Mouse (Mus musculus) G1E-ER4 (cell line): ENCODE data around the gene Gm15262. TPM values are rescaled to one million over a fixed set of nuclear protein-coding genes. Genes with fewer than 3 reads are reported as not detected.
"Not testable (repeated sequence)": the region's sequence is repeated elsewhere in the genome, so short reads cannot be mapped to it uniquely, and the experiment has no call there.

Source experiments
- GATA1 ChIP-seq: IDR thresholded peaks from one replicate; pipeline ENCODE4 v1.8.0; 2012; ENCODE audit warnings: low read length, inconsistent platforms
- polyA plus RNA-seq: library from polyadenylated mRNA; stranded (reverse); fragments of >175 nt; gene quantifications from 2 replicates; pipeline ENCODE4 v1.2.3, GENCODE M21; 2012

Gm15262 gene
- polyA plus RNA-seq = not detected in 2 replicates

DNA sequence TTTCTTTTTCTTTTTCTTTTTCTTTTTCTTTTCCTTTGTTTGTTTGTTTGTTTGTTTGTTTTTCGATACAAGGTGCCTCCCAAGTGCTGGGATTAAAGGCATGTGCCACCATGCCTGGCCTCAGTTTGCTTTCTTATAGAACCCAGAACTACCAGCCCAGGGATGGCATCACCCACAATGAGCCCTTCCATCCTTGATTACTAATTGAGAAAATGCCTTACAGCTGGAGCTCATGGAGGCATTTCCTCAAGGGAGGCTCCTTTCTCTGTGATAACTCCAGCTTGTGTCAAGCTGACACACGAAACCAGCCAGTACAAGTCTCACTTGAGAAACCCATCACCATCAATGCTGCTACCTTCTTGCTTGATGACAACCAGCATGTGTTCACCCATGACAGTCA lies at the start of gene Gm15262:
Gene Gm15262, plus strand, starts transcription at position 301 of the 400 bp plus-strand sequence.
- TF ChIP-seq GATA1 = not testable (repeated sequence)

DNA sequence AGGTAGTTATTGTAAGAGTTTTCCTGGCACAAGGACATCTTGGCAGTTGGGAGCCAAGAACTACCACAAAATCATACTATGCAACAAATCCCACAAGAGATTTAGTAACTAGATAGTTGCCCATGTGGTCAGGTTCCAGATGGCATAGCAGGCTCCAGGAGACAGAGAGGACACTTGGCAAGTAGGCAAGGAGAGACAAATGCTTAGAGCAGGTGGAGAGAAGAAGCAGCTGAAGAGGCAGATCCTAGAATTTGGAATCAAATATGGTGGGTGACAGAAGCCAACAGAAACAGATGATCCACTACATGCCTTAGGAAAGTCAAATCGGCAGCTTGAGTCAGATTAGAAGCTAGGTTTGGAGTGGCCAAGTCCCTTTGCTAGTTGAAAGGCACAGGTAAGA lies 20.9 kb downstream of the Gm15262 start:
- no peak for TF ChIP-seq GATA1

DNA sequence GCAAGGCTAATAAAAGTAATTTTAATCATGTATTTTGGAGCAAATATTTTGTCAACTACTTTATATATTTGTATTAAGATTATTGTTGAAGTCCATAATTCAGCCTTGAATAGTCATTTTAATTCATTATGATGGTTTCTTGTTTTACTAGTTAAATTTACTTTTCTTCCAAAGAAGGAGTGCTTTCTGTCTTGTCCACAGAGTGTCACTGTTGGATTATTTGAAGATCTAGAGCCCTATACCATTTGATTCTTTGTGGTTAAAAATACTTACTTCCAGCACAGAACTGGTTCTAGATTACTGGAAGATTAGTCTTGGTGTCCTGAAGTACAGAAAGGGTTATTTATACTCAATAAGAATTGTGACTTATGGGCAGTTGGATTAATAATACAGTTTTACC lies 29.2 kb downstream of the Gm15262 start:
- TF ChIP-seq GATA1 = no peak

DNA sequence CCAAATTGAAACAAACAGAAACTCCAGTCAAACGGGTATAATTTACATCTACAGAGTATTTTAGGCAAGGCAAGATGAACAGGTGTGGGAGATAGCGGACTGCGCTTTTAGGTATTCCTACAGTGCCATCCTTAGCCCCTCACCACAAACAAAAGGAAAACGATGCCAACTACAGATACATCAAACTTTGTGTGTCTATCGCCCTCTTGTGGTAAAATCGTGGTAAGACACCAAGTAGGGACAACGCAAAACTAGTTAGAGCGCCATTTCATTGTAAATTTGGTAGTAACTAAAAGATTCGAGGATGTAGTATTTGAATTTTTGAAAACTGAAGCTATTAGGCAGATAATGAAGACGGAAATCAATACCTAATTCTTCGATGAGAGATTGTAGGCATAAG lies 83.7 kb downstream of the Gm15262 start:
- no peak for TF ChIP-seq GATA1

DNA sequence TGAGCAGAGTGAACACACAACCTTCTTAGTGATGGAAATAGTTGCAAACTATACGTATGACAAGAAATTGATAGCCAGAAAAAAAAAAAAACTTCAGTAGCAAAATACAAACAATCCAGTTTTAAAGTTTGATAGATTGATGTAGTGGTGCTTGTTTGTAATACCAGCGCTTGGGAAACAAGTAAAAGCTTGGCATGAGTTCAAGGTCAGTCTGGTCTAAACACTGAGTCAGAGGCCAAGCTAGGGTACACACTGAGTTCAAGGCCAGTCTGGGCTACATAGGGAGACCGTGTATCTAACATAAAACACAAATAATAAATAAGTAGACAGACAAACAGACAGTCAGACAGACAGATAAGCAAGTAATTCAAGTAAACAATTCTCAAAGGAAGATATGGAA lies 84.2 kb downstream of the Gm15262 start:
- TF ChIP-seq GATA1 = no peak

DNA sequence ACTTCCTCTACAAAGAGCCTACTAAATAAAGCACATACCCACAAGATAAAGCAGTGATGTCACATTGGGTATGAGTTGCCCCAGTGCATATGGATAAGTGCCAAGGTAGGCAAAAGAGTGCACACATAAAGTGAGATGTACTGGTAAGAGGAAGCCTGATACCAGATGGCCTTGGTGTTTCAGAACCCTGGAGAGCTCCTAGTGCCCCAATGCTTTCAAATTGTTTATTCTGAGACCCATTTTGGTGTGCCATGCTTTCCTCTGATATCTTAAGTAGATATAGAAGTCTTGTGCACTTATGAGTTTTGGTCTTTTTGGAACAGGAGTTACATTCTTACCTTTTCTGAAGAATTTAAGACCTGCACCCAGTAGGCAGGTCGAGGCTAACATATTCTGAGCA lies 88.3 kb downstream of the Gm15262 start:
- no peak for TF ChIP-seq GATA1

DNA sequence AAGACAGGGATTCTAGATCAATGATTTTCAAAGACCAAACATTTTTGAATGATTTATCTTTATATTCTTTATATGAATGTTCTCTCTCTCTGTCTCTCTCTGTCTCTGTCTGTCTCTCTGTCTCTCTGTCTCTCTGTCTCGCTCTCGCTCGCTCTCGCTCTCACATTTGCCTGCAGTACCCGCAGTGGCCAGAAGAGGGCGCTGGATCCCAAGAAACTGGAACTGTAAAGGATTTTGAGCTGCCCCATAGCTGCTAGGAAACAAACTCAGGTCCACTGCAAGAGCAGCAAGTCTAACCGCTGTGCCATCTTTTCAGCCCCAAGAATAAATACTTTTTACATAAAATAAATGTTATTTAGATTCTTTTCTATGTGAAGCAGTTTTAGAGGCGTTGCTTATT lies 98.5 kb downstream of the Gm15262 start:
- TF ChIP-seq GATA1 = no peak

DNA sequence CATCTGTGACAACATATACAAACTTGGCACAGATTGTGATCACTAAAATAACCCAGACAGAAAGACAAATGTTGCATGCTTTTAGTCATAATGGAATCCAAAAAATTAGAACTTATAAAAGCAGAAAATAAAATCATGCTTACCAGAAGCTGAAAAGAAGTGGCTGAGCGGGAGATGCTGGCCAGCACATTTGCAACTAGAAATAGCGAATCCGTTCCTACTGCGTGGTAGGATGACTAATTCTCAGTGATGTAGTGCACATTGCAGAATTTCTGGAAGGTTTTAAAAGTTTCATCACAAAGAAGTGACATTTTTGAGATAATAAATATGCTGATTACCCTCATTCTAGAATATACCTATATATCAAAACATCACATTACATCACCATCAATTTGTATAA lies 100.7 kb downstream of the Gm15262 start:
- no peak for TF ChIP-seq GATA1

DNA sequence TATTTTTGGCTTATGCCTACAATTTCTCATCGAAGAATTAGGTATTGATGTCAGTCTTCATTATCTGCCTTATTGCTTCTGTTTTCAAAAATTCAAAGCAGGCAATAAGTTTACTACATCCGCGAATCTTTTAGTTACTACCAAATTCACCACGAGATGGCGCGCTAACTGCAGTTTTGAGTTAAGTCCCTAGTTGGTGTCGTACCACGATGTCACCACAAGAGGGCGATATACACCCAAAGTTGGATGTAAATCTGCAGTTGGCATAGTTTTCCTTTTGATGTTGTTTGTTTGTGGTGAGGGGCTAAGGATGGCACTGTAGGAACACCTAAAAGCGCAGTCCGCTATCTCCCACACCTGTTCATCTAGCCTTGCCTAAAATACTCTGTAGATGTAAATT lies 111.9 kb downstream of the Gm15262 start:
- TF ChIP-seq GATA1 = no peak

DNA sequence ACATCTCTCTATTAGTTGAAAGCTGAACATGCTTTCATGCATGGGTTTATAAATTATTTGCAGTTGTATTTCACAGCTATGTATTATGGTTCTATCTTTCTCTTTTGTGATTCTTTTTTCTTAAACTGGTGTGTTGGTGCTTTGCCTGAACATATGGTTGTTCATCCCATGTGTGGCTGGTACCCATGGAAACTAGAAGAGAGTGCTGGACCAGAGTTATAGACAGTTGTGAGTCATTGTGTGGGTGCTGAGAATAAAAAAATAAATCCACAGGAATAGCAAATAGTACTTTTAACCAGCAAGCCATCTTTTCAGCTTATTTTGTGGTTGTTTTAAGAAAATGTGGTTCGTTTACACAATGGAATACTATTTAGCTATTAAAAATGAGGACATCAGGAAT lies 123.9 kb downstream of the Gm15262 start:
- TF ChIP-seq GATA1 = no peak

Other genes with a start within 250 kb of the Gm15262 start
- gene Scml2, start 170.3 kb upstream of the Gm15262 start, polyA plus RNA-seq = 0.71 and 1.1 TPM in 2 replicates